Mouse (Mus musculus): Measurements from ENCODE around the gene Cyb561d1. TPM values are rescaled to one million over a fixed set of nuclear protein-coding genes. Genes with fewer than 3 reads are reported as not detected.
A peak's percentile ranks its signal among the peaks of the same experiment; 100 is the strongest.

Cyb561d1 gene
- polyA plus RNA-seq, 1 experiment from 2014 or later = 2.3 TPM

GRCm38 (mm10) chr3:108225711-108226557, 24.9 kb upstream of the Cyb561d1 start:
- H3K9ac ChIP-seq (ENCODE audit: low read depth, low read length) = no peak overlapping the region
- no peak overlapping the region for H3K27ac ChIP-seq (ENCODE audit: low read depth, low read length)
- WGBS = 4% methylated on average over 66 of the region's 67 CpGs

GRCm38 (mm10) chr3:108220661-108221060, 19.6 kb upstream of the Cyb561d1 start:
- Histone ChIP-seq H3K9ac (ENCODE audit: low read depth, low read length) (no peak overlapping the region), H3K4me1 (replicated peaks; ENCODE audit: control insufficient read depth, insufficient read depth, low read length) (no peaks in the 10 kb centered on the region), H3K9me3 (ENCODE audit: control insufficient read depth, low read length) (no peaks in the 10 kb centered on the region), H3K4me3 (ENCODE audit: low read depth, low read length) (no peak overlapping the region), H3K27ac (ENCODE audit: low read depth, low read length) (no peak overlapping the region), H3K36me3 (ENCODE audit: control insufficient read depth, insufficient read depth, low read length) (no peaks in the 10 kb centered on the region), H3K27me3 (replicated peaks; ENCODE audit: control insufficient read depth, insufficient read depth, low read length) (peaks cover 40% of the 10 kb centered on the region), H3K4me2 (no peak overlapping the region)
- no peak for DNase-seq (ENCODE audit: low spot score)
- no peak for ATAC-seq (replicated peaks; ENCODE audit: low FRiP score)
- 76% methylated on average over 3 of the region's 3 CpGs for WGBS

More at GRCm38 (mm10) chr3:108225711-108226557, 24.9 kb upstream of the Cyb561d1 start:
- H3K4me1 ChIP-seq (replicated peaks; ENCODE audit: control insufficient read depth, insufficient read depth, low read length) = peaks cover 2% of the 10 kb centered on the region; the same call in 1 of the 2 replicates
- H3K9me3 ChIP-seq (ENCODE audit: control insufficient read depth, low read length) = no peaks in the 10 kb centered on the region
- DNase-seq (ENCODE audit: low spot score) (no peak), ATAC-seq (replicated peaks; ENCODE audit: low FRiP score) (no peak)
- peak overlapping the region; percentile 47 for H3K4me3 ChIP-seq (ENCODE audit: low read depth, low read length)
- H3K27me3 ChIP-seq (replicated peaks; ENCODE audit: control insufficient read depth, insufficient read depth, low read length) = peaks cover 57% of the 10 kb centered on the region
- no peaks in the 10 kb centered on the region for H3K36me3 ChIP-seq (ENCODE audit: control insufficient read depth, insufficient read depth, low read length)
- H3K4me2 ChIP-seq = peak overlapping the region; percentile 64

DNA sequence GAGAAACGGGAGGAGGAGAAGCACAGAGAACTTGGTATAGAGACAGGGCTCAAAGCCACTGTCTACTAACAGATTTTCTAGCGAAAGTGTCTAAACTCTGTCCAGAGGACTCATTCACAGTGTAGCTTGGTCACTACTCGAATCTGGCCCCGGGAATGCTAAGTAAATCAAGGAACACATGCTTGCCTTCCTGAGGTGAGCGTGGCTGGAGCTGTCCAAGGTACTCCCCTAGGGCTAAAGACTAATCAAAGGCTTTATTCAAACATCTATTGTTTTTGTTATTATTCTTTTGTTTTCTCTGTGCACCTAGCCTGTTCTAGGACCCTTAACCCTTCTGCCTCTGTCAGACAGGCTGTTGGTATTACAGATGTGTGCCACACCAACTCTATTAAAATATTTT, 13.7 kb upstream of the Cyb561d1 start:
- ATAC-seq (replicated peaks; ENCODE audit: low FRiP score) = no peak
- H3K27me3 ChIP-seq (replicated peaks; ENCODE audit: control insufficient read depth, insufficient read depth, low read length) = peaks cover 13% of the 10 kb centered on the region; the same call in 1 of the 2 replicates
- H3K4me1 ChIP-seq (replicated peaks; ENCODE audit: control insufficient read depth, insufficient read depth, low read length) = 0 out of 2 replicates have a peak, but pooled peaks cover 3% of the 10 kb centered on the region
- no peak overlapping the region for H3K4me2 ChIP-seq
- no peaks in the 10 kb centered on the region for H3K36me3 ChIP-seq (ENCODE audit: control insufficient read depth, insufficient read depth, low read length)
- 14% methylated on average over 5 of the region's 5 CpGs for WGBS
- no peaks in the 10 kb centered on the region for H3K9me3 ChIP-seq (ENCODE audit: control insufficient read depth, low read length)
- H3K4me3 ChIP-seq (ENCODE audit: low read depth, low read length) = no peak overlapping the region
- H3K27ac ChIP-seq (ENCODE audit: low read depth, low read length) = no peak overlapping the region
- DNase-seq (ENCODE audit: low spot score) = no peak
- H3K9ac ChIP-seq (ENCODE audit: low read depth, low read length) = no peak overlapping the region

DNA sequence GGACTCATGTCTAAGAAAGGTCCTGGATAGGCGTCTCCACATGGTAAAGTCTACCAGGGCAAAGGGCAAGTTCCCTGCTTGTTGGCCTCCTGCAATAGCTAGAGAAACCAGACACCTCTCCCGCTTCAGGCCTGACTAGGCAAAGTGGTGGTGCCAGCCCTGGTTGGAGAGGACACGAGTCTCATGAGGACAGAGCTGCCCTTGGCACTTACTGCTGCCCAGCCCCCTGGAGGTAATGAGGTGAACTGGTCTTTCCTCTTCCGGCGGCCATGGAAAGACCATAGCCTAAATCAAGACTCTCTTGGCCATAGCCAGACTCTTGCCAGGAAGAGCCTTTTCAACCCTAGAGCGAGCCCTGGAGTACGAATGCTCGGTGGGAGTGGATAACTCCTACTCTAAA, 11.4 kb upstream of the Cyb561d1 start:
- 80% methylated on average over 8 of the region's 8 CpGs for WGBS
- H3K27me3 ChIP-seq (replicated peaks; ENCODE audit: control insufficient read depth, insufficient read depth, low read length) = peaks cover 8% of the 10 kb centered on the region; the same call in 1 of the 2 replicates

GRCm38 (mm10) chr3:108211845-108212244, 10.8 kb upstream of the Cyb561d1 start:
- 87% methylated on average over 6 of the region's 6 CpGs for WGBS
- Histone ChIP-seq H3K9me3 (ENCODE audit: control insufficient read depth, low read length) (no peaks in the 10 kb centered on the region), H3K4me2 (no peak overlapping the region), H3K27ac (ENCODE audit: low read depth, low read length) (no peak overlapping the region), H3K4me1 (replicated peaks; ENCODE audit: control insufficient read depth, insufficient read depth, low read length) (peaks cover 16% of the 10 kb centered on the region), H3K27me3 (replicated peaks; ENCODE audit: control insufficient read depth, insufficient read depth, low read length) (peaks cover 8% of the 10 kb centered on the region; the same call in 1 of the 2 replicates), H3K36me3 (ENCODE audit: control insufficient read depth, insufficient read depth, low read length) (no peaks in the 10 kb centered on the region; the same call in 1 of the 2 replicates), H3K9ac (ENCODE audit: low read depth, low read length) (no peak overlapping the region), H3K4me3 (ENCODE audit: low read depth, low read length) (no peak overlapping the region)
- ATAC-seq (replicated peaks; ENCODE audit: low FRiP score) (no peak), DNase-seq (ENCODE audit: low spot score) (no peak)

More for the DNA sequence above, 11.4 kb upstream of the Cyb561d1 start:
- no peak overlapping the region for H3K27ac ChIP-seq (ENCODE audit: low read depth, low read length)
- H3K4me3 ChIP-seq (ENCODE audit: low read depth, low read length) = no peak overlapping the region
- no peak overlapping the region for H3K4me2 ChIP-seq
- no peaks in the 10 kb centered on the region for H3K9me3 ChIP-seq (ENCODE audit: control insufficient read depth, low read length)
- H3K36me3 ChIP-seq (ENCODE audit: control insufficient read depth, insufficient read depth, low read length) = no peaks in the 10 kb centered on the region
- no peak overlapping the region for H3K9ac ChIP-seq (ENCODE audit: low read depth, low read length)
- ATAC-seq (replicated peaks; ENCODE audit: low FRiP score) (no peak), DNase-seq (ENCODE audit: low spot score) (no peak)
- peaks cover 16% of the 10 kb centered on the region for H3K4me1 ChIP-seq (replicated peaks; ENCODE audit: control insufficient read depth, insufficient read depth, low read length)

DNA sequence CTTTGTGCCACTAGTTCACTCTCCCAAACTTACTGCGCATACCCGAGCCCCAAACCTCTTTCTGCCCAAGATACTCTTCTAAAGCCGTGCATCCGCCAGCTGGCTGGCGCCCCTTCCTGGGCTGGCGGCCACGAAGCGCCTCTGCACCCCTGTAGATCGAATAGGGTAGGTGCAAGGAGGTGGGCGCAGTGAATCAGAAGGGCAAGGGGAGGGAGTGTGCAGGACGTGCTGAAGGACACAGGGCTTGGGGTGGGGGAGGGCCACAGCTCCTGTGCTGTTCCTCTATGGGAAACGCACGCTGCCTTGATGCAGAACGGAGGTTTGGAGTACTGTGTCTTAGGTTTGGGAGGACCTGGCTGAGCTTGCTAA, 9.7 kb upstream of the Cyb561d1 start, which contains the start of gene Atxn7l2:
Gene Atxn7l2, minus strand, starts transcription at position 164 of the 369 bp plus-strand sequence.
- Histone ChIP-seq H3K4me2 (peak within 1 kb of the TSS; percentile 89), H3K36me3 (ENCODE audit: control insufficient read depth, insufficient read depth, low read length) (peaks cover 8% of the 10 kb centered on the region), H3K27ac (ENCODE audit: low read depth, low read length) (peak within 1 kb of the TSS; percentile 76), H3K4me3 (ENCODE audit: low read depth, low read length) (peak within 1 kb of the TSS; percentile 63), H3K4me1 (replicated peaks; ENCODE audit: control insufficient read depth, insufficient read depth, low read length) (peaks cover 16% of the 10 kb centered on the region), H3K9ac (ENCODE audit: low read depth, low read length) (peak within 1 kb of the TSS; percentile 75), H3K27me3 (replicated peaks; ENCODE audit: control insufficient read depth, insufficient read depth, low read length) (peaks cover 4% of the 10 kb centered on the region; the same call in 1 of the 2 replicates), H3K9me3 (ENCODE audit: control insufficient read depth, low read length) (no peaks in the 10 kb centered on the region)
- ATAC-seq (replicated peaks; ENCODE audit: low FRiP score) (peak; percentile 72), DNase-seq (ENCODE audit: low spot score) (no peak)
- WGBS = under 1% methylated on average over 14 of the region's 14 CpGs

- WGBS = under 1% methylated on average over 71 of the region's 72 CpGs
- peak overlapping the region; percentile 75 for H3K9ac ChIP-seq (ENCODE audit: low read depth, low read length)
- H3K4me2 ChIP-seq = peak overlapping the region; percentile 89
- no peaks in the 10 kb centered on the region for H3K9me3 ChIP-seq (ENCODE audit: control insufficient read depth, low read length)
- DNase-seq (ENCODE audit: low spot score) (peak; percentile 95), ATAC-seq (replicated peaks; ENCODE audit: low FRiP score) (peak; percentile 94)
- H3K4me3 ChIP-seq (ENCODE audit: low read depth, low read length) = peak overlapping the region; percentile 63
- peaks cover 4% of the 10 kb centered on the region; the same call in 1 of the 2 replicates for H3K27me3 ChIP-seq (replicated peaks; ENCODE audit: control insufficient read depth, insufficient read depth, low read length)
- peaks cover 16% of the 10 kb centered on the region for H3K4me1 ChIP-seq (replicated peaks; ENCODE audit: control insufficient read depth, insufficient read depth, low read length)
- peak overlapping the region; percentile 76 for H3K27ac ChIP-seq (ENCODE audit: low read depth, low read length)
- H3K36me3 ChIP-seq (ENCODE audit: control insufficient read depth, insufficient read depth, low read length) = peaks cover 13% of the 10 kb centered on the region
Measured at GRCm38 (mm10) chr3:108209946-108210770, 9.1 kb upstream of the Cyb561d1 start.

- H3K27me3 ChIP-seq (replicated peaks; ENCODE audit: control insufficient read depth, insufficient read depth, low read length) = peaks cover 4% of the 10 kb centered on the region; the same call in 1 of the 2 replicates
- peak overlapping the region; percentile 75 for H3K9ac ChIP-seq (ENCODE audit: low read depth, low read length)
- peaks cover 16% of the 10 kb centered on the region for H3K4me1 ChIP-seq (replicated peaks; ENCODE audit: control insufficient read depth, insufficient read depth, low read length)
- H3K27ac ChIP-seq (ENCODE audit: low read depth, low read length) = no peak overlapping the region
- peak overlapping the region; percentile 63 for H3K4me3 ChIP-seq (ENCODE audit: low read depth, low read length)
- 15% methylated on average over 8 of the region's 8 CpGs for WGBS
- H3K4me2 ChIP-seq = peak overlapping the region; percentile 89
- DNase-seq (ENCODE audit: low spot score) (no peak), ATAC-seq (replicated peaks; ENCODE audit: low FRiP score) (no peak)
- no peaks in the 10 kb centered on the region for H3K9me3 ChIP-seq (ENCODE audit: control insufficient read depth, low read length)
- H3K36me3 ChIP-seq (ENCODE audit: control insufficient read depth, insufficient read depth, low read length) = peaks cover 18% of the 10 kb centered on the region
Measured at GRCm38 (mm10) chr3:108209536-108209935, 8.5 kb upstream of the Cyb561d1 start.

All from liver, embryonic 11.5 days (tissue).